Mouse (Mus musculus): Measurements from ENCODE around the gene Tldc2. TPM values are rescaled to one million over a fixed set of nuclear protein-coding genes. Genes with fewer than 3 reads are reported as not detected.
A peak's percentile ranks its signal among the peaks of the same experiment; 100 is the strongest.

The Tldc2 gene
- total RNA-seq, 2 experiments from 2014 or later, result not detected

- ATAC-seq (replicated peaks; ENCODE audit: low FRiP score, poor library complexity, severe bottlenecking), result no peak
Observed at GRCm38 (mm10) chr2:157108236-157108635, 21.4 kb downstream of the Tldc2 start.

- ATAC-seq (replicated peaks; ENCODE audit: low FRiP score, poor library complexity, severe bottlenecking), result peak; percentile 82
Observed at GRCm38 (mm10) chr2:157116964-157117363, 30.1 kb downstream of the Tldc2 start.

- ATAC-seq (replicated peaks; ENCODE audit: low FRiP score, poor library complexity, severe bottlenecking), result no peak
Observed at GRCm38 (mm10) chr2:157118556-157118955, 31.7 kb downstream of the Tldc2 start.

- no peak for ATAC-seq (replicated peaks; ENCODE audit: low FRiP score, poor library complexity, severe bottlenecking)
Observed at GRCm38 (mm10) chr2:157119075-157119474, 32.2 kb downstream of the Tldc2 start.

- ATAC-seq (replicated peaks; ENCODE audit: low FRiP score, poor library complexity, severe bottlenecking), result no peak
Observed at GRCm38 (mm10) chr2:157121766-157122165, 34.9 kb downstream of the Tldc2 start.

- no peak for ATAC-seq (replicated peaks; ENCODE audit: low FRiP score, poor library complexity, severe bottlenecking)
Observed at GRCm38 (mm10) chr2:157125246-157125645, 38.4 kb downstream of the Tldc2 start.

- no peak for ATAC-seq (replicated peaks; ENCODE audit: low FRiP score, poor library complexity, severe bottlenecking)
Observed at GRCm38 (mm10) chr2:157127370-157127769, 40.5 kb downstream of the Tldc2 start.

GRCm38 (mm10) chr2:157128072-157128471 lies 41.2 kb downstream of the Tldc2 start:
- ATAC-seq (replicated peaks; ENCODE audit: low FRiP score, poor library complexity, severe bottlenecking), result no peak

- no peak for ATAC-seq (replicated peaks; ENCODE audit: low FRiP score, poor library complexity, severe bottlenecking)
Observed at GRCm38 (mm10) chr2:157129096-157129495, 42.2 kb downstream of the Tldc2 start.

- 0 out of 2 replicates have a peak, but pooled peaks have one; percentile 27 for ATAC-seq (replicated peaks; ENCODE audit: low FRiP score, poor library complexity, severe bottlenecking)
Observed at GRCm38 (mm10) chr2:157129601-157130164, 42.8 kb downstream of the Tldc2 start.

GRCm38 (mm10) chr2:157130813-157131514 lies 44.1 kb downstream of the Tldc2 start:
- no peak for ATAC-seq (replicated peaks; ENCODE audit: low FRiP score, poor library complexity, severe bottlenecking)

GRCm38 (mm10) chr2:157132086-157132485 lies 45.2 kb downstream of the Tldc2 start:
- no peak for ATAC-seq (replicated peaks; ENCODE audit: low FRiP score, poor library complexity, severe bottlenecking)

GRCm38 (mm10) chr2:157132686-157133540 lies 46.1 kb downstream of the Tldc2 start:
- no peak for ATAC-seq (replicated peaks; ENCODE audit: low FRiP score, poor library complexity, severe bottlenecking)

- no peak for ATAC-seq (replicated peaks; ENCODE audit: low FRiP score, poor library complexity, severe bottlenecking)
Observed at GRCm38 (mm10) chr2:157133769-157134478, 47.1 kb downstream of the Tldc2 start.

GRCm38 (mm10) chr2:157134479-157134931 lies 47.6 kb downstream of the Tldc2 start:
- ATAC-seq (replicated peaks; ENCODE audit: low FRiP score, poor library complexity, severe bottlenecking), result peak; percentile 47

- peak; percentile 91 for ATAC-seq (replicated peaks; ENCODE audit: low FRiP score, poor library complexity, severe bottlenecking)
Observed at GRCm38 (mm10) chr2:157135014-157135413, 48.2 kb downstream of the Tldc2 start, which contains the start of gene Samhd1. Gene Samhd1, minus strand, starts transcription at chr2:157135265.

- no peak for ATAC-seq (replicated peaks; ENCODE audit: low FRiP score, poor library complexity, severe bottlenecking)
Observed at GRCm38 (mm10) chr2:157135529-157136120, 48.8 kb downstream of the Tldc2 start.

- no peak for ATAC-seq (replicated peaks; ENCODE audit: low FRiP score, poor library complexity, severe bottlenecking)
Observed at GRCm38 (mm10) chr2:157136176-157136575, 49.3 kb downstream of the Tldc2 start.

- ATAC-seq (replicated peaks; ENCODE audit: low FRiP score, poor library complexity, severe bottlenecking), result no peak
Observed at GRCm38 (mm10) chr2:157136646-157137045, 49.8 kb downstream of the Tldc2 start.

Data from erythroblast, adult 5-6 weeks (primary cell).